Mouse (Mus musculus): ENCODE results near the gene Os9. TPM values are rescaled to one million over a fixed set of nuclear protein-coding genes. Genes with fewer than 3 reads are reported as not detected.

The Os9 gene
- 29.5 and 32.7 TPM in 2 replicates for polyA plus RNA-seq (2014; fragmentation: Nextera tagmentation; extraction: Ambion mirVana)

DNA sequence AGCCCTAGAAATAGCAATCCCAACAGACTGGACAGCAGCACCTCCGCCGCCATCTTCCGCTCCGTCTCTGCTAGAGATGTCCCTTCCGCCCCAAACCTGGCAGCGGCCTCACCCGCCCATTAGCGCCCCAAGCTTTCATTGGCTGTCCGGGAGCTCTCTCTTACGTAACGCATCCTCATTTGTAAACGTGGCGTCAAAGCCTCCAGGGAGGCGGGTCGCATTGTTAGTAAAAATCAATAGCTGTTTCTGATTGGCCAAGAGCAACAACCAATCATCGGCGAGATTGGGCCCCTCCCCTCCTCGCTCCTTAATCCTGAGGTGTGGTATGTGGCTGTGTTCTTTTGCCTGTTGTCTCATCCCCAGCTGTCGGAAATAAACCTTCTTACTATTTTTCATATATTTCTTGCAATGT lies at the start of gene Os9:
Gene Os9, minus strand, starts transcription at position 66 of the 412 bp plus-strand sequence.
- no peaks in the 10 kb centered on the region for H3K9me3 ChIP-seq (ENCODE audit: control insufficient read depth, low read length)
- peak; percentile 96 for ATAC-seq (ENCODE audit: insufficient number of reproducible peaks, low FRiP score, low TSS enrichment, low read depth)
- no peak within 1 kb of the TSS for H3K27ac ChIP-seq (replicated peaks; ENCODE audit: low read depth, low read length)
- H3K4me1 ChIP-seq (ENCODE audit: control insufficient read depth, insufficient read depth, low read length) = peaks cover 4% of the 10 kb centered on the region; the same call in 1 of the 2 replicates
- H3K9ac ChIP-seq (ENCODE audit: low read length) = peak within 1 kb of the TSS; percentile 65
- DNase-seq (ENCODE audit: low spot score) = peak; percentile 96
- peak within 1 kb of the TSS; percentile 86 for H3K4me3 ChIP-seq (ENCODE audit: low read depth, low read length)
- WGBS = under 1% methylated on average over 19 of the region's 19 CpGs
- H3K36me3 ChIP-seq (ENCODE audit: control insufficient read depth, insufficient read depth, low read length) = peaks cover 4% of the 10 kb centered on the region; the same call in 1 of the 2 replicates
- peak within 1 kb of the TSS; percentile 96 for H3K4me2 ChIP-seq (ENCODE audit: low read depth, severe bottlenecking)
- no peaks in the 10 kb centered on the region for H3K27me3 ChIP-seq (ENCODE audit: control insufficient read depth, insufficient read depth, low read length)

DNA sequence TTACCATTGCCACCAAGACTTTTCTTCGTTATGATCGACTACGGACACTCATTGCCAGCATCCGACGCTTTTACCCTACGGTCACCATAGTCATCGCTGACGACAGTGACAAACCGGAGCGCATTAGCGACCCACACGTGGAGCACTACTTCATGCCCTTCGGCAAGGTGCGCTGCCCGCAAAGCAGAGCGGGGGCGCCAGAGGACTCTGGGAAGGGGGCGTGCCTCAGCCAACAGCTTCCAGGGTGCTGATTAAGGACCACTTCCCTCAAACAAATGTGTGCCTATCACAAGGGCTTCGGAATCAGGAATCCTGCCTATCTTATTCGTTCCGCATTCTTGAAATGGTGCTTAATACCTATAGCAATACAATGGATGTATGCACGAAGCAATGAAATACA lies 49.1 kb upstream of the Os9 start:
- Histone ChIP-seq H3K27me3 (ENCODE audit: control insufficient read depth, insufficient read depth, low read length) (peaks cover 50% of the 10 kb centered on the region), H3K4me2 (ENCODE audit: low read depth, severe bottlenecking) (peak overlapping the region; percentile 67), H3K9me3 (ENCODE audit: control insufficient read depth, low read length) (no peaks in the 10 kb centered on the region), H3K36me3 (ENCODE audit: control insufficient read depth, insufficient read depth, low read length) (no peaks in the 10 kb centered on the region), H3K4me1 (ENCODE audit: control insufficient read depth, insufficient read depth, low read length) (peaks cover 22% of the 10 kb centered on the region), H3K9ac (ENCODE audit: low read length) (no peak overlapping the region), H3K27ac (replicated peaks; ENCODE audit: low read depth, low read length) (no peak overlapping the region), H3K4me3 (ENCODE audit: low read depth, low read length) (0 out of 2 replicates have a peak overlapping the region, but pooled peaks have one; percentile 33)
- WGBS = 1% methylated on average over 22 of the region's 22 CpGs
- no peak for ATAC-seq (ENCODE audit: insufficient number of reproducible peaks, low FRiP score, low TSS enrichment, low read depth)
- peak; percentile 72 for DNase-seq (ENCODE audit: low spot score)

DNA sequence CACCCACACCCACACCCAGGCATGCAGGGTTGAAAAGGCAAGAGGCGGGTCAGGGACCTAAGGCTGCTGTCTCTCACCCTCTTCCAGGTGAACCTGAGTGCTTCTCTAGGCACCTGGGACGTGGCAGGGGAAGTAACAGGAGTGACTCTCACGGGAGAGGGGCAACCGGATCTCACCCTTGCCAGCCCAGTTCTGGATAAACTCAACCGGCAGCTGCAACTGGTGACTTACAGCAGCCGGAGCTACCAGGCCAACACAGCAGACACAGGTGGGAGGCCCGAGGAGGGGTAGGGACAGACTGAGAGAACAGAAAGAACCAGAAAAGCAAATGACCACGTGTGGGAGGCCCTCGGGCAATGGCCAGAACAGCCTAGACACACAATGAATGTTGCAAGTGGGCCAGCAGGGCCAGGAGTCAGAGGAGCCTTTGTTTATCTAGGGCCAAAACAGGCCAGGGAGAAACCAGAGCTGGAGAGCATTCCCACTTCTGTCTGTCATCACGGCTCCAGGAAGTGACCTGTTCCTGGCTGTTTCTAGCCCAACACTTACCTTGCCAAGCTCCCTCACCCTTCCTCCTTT lies 46.8 kb upstream of the Os9 start:
- Histone ChIP-seq H3K4me2 (ENCODE audit: low read depth, severe bottlenecking) (0 out of 2 replicates have a peak overlapping the region, but pooled peaks have one; percentile 2), H3K27me3 (ENCODE audit: control insufficient read depth, insufficient read depth, low read length) (peaks cover 50% of the 10 kb centered on the region), H3K36me3 (ENCODE audit: control insufficient read depth, insufficient read depth, low read length) (no peaks in the 10 kb centered on the region), H3K9ac (ENCODE audit: low read length) (no peak overlapping the region), H3K9me3 (ENCODE audit: control insufficient read depth, low read length) (no peaks in the 10 kb centered on the region), H3K4me3 (ENCODE audit: low read depth, low read length) (no peak overlapping the region), H3K27ac (replicated peaks; ENCODE audit: low read depth, low read length) (no peak overlapping the region), H3K4me1 (ENCODE audit: control insufficient read depth, insufficient read depth, low read length) (peaks cover 22% of the 10 kb centered on the region)
- WGBS = 20% methylated on average over 10 of the region's 10 CpGs
- DNase-seq (ENCODE audit: low spot score) = peak; percentile 34
- no peak for ATAC-seq (ENCODE audit: insufficient number of reproducible peaks, low FRiP score, low TSS enrichment, low read depth)

DNA sequence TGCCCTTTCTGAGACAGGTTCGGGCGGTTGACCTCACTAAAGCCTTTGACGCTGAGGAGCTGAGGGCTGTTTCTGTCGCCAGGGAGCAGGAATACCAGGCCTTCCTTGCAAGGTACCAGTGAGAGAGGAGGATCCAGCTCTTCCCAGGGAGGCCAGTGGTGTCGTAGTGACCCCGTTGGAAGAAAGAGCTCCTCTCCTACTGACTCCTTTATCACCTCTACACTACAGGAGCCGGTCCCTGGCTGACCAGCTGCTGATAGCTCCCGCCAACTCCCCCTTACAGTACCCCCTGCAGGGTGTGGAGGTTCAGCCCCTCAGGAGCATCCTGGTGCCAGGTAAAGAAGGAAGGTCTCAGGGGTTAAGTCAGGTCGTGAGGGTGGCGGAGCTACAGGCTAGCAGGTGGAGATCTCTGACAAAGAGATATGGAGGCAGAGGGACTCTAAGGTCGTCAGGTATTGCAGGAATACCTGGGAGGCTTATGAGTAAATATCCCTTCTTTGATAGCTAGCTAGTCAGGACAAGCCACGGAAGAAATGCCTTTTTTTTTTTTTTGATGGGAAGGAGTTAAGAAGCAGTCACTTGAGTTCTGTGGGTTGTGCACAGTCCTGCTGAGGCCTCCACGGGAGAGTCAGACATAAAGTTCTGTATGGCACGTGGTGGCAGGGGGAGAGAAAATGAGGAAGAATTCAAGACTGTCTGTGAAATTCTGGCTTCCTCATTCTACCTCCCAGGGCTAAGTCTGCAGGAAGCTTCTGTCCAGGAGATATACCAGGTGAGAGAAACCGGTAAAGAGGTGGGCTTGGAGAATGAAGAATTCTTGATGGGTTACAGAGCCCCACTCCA lies 46.1 kb upstream of the Os9 start:
- H3K36me3 ChIP-seq (ENCODE audit: control insufficient read depth, insufficient read depth, low read length) = no peaks in the 10 kb centered on the region
- H3K27ac ChIP-seq (replicated peaks; ENCODE audit: low read depth, low read length) = no peak overlapping the region
- H3K4me1 ChIP-seq (ENCODE audit: control insufficient read depth, insufficient read depth, low read length) = peaks cover 22% of the 10 kb centered on the region
- ATAC-seq (ENCODE audit: insufficient number of reproducible peaks, low FRiP score, low TSS enrichment, low read depth) (no peak), DNase-seq (ENCODE audit: low spot score) (no peak)
- no peaks in the 10 kb centered on the region for H3K9me3 ChIP-seq (ENCODE audit: control insufficient read depth, low read length)
- peaks cover 50% of the 10 kb centered on the region for H3K27me3 ChIP-seq (ENCODE audit: control insufficient read depth, insufficient read depth, low read length)
- WGBS = 18% methylated on average over 15 of the region's 15 CpGs
- no peak overlapping the region; the same call in 1 of the 2 replicates for H3K9ac ChIP-seq (ENCODE audit: low read length)
- peak overlapping the region; percentile 51 for H3K4me3 ChIP-seq (ENCODE audit: low read depth, low read length)
- 0 out of 2 replicates have a peak overlapping the region, but pooled peaks have one; percentile 2 for H3K4me2 ChIP-seq (ENCODE audit: low read depth, severe bottlenecking)

DNA sequence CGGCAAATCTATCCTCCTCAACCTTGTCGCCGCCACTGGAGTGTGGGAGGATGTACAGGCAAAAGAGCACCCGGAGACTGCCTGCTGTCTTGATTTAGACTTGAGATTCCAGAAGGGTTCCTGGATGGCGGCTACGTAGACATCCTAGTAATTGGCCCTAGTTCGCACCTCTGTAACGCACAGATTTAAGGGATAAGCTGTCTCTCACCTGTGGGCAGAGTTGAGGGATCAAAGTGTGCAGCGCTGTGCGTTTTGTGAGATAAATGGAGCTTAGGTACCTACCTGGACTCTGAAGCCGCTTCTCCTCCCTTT lies 45.4 kb upstream of the Os9 start:
- Histone ChIP-seq H3K9me3 (ENCODE audit: control insufficient read depth, low read length) (no peaks in the 10 kb centered on the region), H3K27ac (replicated peaks; ENCODE audit: low read depth, low read length) (no peak overlapping the region), H3K9ac (ENCODE audit: low read length) (peak overlapping the region; percentile 64), H3K4me1 (ENCODE audit: control insufficient read depth, insufficient read depth, low read length) (peaks cover 22% of the 10 kb centered on the region), H3K4me3 (ENCODE audit: low read depth, low read length) (peak overlapping the region; percentile 51), H3K4me2 (ENCODE audit: low read depth, severe bottlenecking) (peak overlapping the region; percentile 99), H3K27me3 (ENCODE audit: control insufficient read depth, insufficient read depth, low read length) (peaks cover 50% of the 10 kb centered on the region), H3K36me3 (ENCODE audit: control insufficient read depth, insufficient read depth, low read length) (no peaks in the 10 kb centered on the region)
- no peak for DNase-seq (ENCODE audit: low spot score)
- ATAC-seq (ENCODE audit: insufficient number of reproducible peaks, low FRiP score, low TSS enrichment, low read depth) = no peak
- WGBS = 3% methylated on average over 11 of the region's 11 CpGs

DNA sequence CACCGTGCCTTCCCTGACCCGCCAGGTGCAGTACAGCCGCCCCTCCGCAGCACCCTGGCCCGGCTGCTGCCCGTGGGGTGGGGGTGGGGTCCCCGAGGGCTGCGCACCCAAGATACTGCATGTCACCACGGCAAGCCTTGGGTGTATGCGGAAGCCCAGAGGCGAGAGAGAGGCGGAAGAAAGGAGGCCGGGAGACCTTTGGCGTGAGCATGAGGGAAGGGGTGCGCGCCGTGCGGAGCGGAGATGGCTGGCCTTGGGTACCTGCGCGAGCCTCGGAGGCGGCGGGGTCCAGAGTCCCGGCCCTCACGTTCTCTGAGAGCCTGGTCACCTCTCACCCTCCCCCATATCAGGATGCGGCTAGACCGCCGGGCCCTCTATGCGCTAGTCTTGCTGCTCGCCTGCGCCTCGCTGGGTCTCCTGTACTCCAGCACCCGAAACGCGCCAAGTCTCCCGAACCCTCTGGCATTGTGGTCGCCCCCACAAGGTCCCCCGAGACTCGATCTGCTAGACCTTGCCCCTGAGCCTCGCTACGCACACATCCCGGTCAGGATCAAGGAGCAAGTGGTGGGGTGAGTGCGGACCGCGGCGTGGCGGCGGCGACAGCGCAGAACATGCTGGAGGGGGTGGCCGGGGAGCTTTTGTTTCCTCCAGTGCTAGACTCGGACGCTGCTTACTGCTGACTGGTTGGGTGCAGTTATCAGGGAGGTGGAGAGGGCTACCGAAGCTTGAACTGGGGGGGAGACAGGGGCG lies 44.9 kb upstream of the Os9 start:
- H3K9me3 ChIP-seq (ENCODE audit: control insufficient read depth, low read length) = no peaks in the 10 kb centered on the region
- DNase-seq (ENCODE audit: low spot score) (peak; percentile 68), ATAC-seq (ENCODE audit: insufficient number of reproducible peaks, low FRiP score, low TSS enrichment, low read depth) (peak; percentile 56)
- H3K9ac ChIP-seq (ENCODE audit: low read length) = peak overlapping the region; percentile 64
- no peaks in the 10 kb centered on the region for H3K36me3 ChIP-seq (ENCODE audit: control insufficient read depth, insufficient read depth, low read length)
- peaks cover 50% of the 10 kb centered on the region for H3K27me3 ChIP-seq (ENCODE audit: control insufficient read depth, insufficient read depth, low read length)
- H3K4me3 ChIP-seq (ENCODE audit: low read depth, low read length) = peak overlapping the region; percentile 51
- no peak overlapping the region for H3K27ac ChIP-seq (replicated peaks; ENCODE audit: low read depth, low read length)
- H3K4me1 ChIP-seq (ENCODE audit: control insufficient read depth, insufficient read depth, low read length) = peaks cover 18% of the 10 kb centered on the region
- under 1% methylated on average over 56 of the region's 56 CpGs for WGBS
- H3K4me2 ChIP-seq (ENCODE audit: low read depth, severe bottlenecking) = peak overlapping the region; percentile 99

DNA sequence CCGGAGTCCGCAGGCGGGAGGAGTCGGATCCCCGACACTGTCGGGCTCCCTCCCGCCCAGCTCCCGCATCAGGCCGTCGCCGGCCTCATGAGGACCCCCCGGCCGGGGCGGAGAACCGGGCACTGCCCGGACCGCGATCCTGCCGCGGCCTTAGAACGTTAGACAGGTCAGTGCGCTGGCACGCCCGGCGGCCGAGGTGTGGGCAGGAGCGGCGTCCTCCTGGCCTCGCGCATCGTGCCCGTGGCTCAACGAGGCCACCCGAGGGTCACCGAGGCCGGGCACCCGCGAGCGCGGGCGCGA lies 44.4 kb upstream of the Os9 start:
- Histone ChIP-seq H3K4me1 (ENCODE audit: control insufficient read depth, insufficient read depth, low read length) (peaks cover 15% of the 10 kb centered on the region), H3K4me3 (ENCODE audit: low read depth, low read length) (peak overlapping the region; percentile 51), H3K27me3 (ENCODE audit: control insufficient read depth, insufficient read depth, low read length) (peaks cover 45% of the 10 kb centered on the region), H3K27ac (replicated peaks; ENCODE audit: low read depth, low read length) (no peak overlapping the region), H3K9ac (ENCODE audit: low read length) (peak overlapping the region; percentile 64), H3K4me2 (ENCODE audit: low read depth, severe bottlenecking) (peak overlapping the region; percentile 99), H3K9me3 (ENCODE audit: control insufficient read depth, low read length) (no peaks in the 10 kb centered on the region), H3K36me3 (ENCODE audit: control insufficient read depth, insufficient read depth, low read length) (no peaks in the 10 kb centered on the region)
- DNase-seq (ENCODE audit: low spot score) = no peak
- WGBS = 0% methylated on average over 42 of the region's 42 CpGs
- peak; percentile 67 for ATAC-seq (ENCODE audit: insufficient number of reproducible peaks, low FRiP score, low TSS enrichment, low read depth)

DNA sequence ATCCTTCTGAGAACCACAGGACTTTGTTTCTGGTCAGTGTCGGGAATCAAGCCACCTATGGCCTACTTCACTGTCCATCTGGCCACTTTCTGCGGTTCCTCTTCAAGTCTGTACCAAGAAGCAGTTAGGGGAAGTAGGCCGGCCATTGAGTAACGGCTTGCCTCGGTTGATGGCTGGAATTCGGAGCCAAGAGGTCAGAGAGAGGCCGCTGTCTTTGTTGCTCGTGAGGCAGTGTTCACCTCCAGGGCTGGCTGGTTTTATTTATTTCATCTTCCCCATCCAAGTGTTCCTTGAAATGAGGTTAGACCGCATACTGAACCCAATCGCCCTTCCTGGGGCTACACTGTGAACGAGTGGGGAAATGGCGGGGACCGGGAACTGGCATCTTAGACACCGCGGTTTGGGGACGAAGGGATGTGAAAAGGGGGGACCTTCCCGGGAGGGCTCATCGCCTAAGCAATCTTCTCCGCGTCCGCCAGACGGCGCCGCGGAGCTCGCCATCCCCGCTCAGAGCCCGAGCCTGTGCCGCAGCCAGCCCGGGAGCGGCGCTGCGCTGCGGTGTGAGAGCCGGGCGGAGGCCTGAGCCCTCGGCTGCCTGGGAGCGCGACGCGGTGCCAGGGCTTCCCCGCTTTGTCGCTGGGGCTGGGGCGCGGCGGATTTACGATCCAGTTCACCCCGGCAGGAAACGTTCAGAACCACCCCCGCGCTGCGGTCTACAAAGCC lies 43.9 kb upstream of the Os9 start, which contains the start of gene B4galnt1:
Gene B4galnt1, plus strand, starts transcription at position 595 of the 723 bp plus-strand sequence.
- peak within 1 kb of the TSS; percentile 64 for H3K9ac ChIP-seq (ENCODE audit: low read length)
- peaks cover 40% of the 10 kb centered on the region for H3K27me3 ChIP-seq (ENCODE audit: control insufficient read depth, insufficient read depth, low read length)
- 2% methylated on average over 52 of the region's 52 CpGs for WGBS
- peak within 1 kb of the TSS; percentile 51 for H3K4me3 ChIP-seq (ENCODE audit: low read depth, low read length)
- H3K4me1 ChIP-seq (ENCODE audit: control insufficient read depth, insufficient read depth, low read length) = peaks cover 13% of the 10 kb centered on the region
- no peak within 1 kb of the TSS for H3K27ac ChIP-seq (replicated peaks; ENCODE audit: low read depth, low read length)
- no peaks in the 10 kb centered on the region for H3K9me3 ChIP-seq (ENCODE audit: control insufficient read depth, low read length)
- DNase-seq (ENCODE audit: low spot score) (peak; percentile 85), ATAC-seq (ENCODE audit: insufficient number of reproducible peaks, low FRiP score, low TSS enrichment, low read depth) (peak; percentile 79)
- H3K36me3 ChIP-seq (ENCODE audit: control insufficient read depth, insufficient read depth, low read length) = no peaks in the 10 kb centered on the region
- peak within 1 kb of the TSS; percentile 99 for H3K4me2 ChIP-seq (ENCODE audit: low read depth, severe bottlenecking)

Measured in limb, embryonic 11.5 days (tissue).